Mouse (Mus musculus): ENCODE measurements around the gene Appl2.

DNA sequence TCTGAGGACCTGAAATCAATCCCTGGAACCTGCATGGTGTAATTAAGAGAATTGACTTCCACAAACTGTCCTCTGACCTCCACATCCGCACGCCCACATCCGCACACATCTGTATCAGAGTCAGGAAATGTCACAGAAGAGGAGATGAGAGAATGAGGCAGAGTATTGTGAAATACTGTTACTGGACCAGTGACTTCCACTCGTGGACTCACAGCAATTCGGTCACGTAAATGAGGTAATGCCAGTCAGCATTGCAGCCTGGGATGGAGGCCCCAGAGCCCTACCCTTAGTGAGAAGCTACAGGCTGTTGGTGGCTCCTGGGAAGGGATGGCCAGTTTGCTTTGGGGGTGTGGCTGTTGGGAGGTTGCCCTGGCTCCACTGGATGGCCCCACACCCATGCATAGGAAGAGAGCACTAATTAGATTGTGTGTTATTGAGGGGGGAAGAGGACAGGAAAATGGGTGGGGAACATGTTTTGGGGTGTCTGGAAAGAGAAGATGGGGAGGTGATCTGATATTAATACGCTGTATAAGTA, 2.1 kb downstream of the Appl2 start:
- TF ChIP-seq CTCF (IDR thresholded peaks at IDR 0.05 in 2 of 3, conservative IDR thresholded peaks at IDR 0.05 in 1 of 3; ENCODE audit: control insufficient read depth in 1 of 3, insufficient read depth in 1 of 3, low read depth in 2 of 3, low read length in 3 of 3, poor library complexity in 1 of 3, severe bottlenecking in 1 of 3) (no peak), HCFC1 (IDR thresholded peaks at IDR 0.05; ENCODE audit: low read depth, low read length) (no peak), NRF1 (IDR thresholded peaks at IDR 0.05; ENCODE audit: insufficient read depth, low read depth, low read length, poor library complexity, severe bottlenecking) (no peak), CHD1 (IDR thresholded peaks at IDR 0.05; ENCODE audit: low read depth, low read length) (no peak), EP300 (IDR thresholded peaks at IDR 0.05; ENCODE audit: low read depth in 1 of 2, low read length in 2 of 2) (no peak), POLR2A (IDR thresholded peaks at IDR 0.05; ENCODE audit: control insufficient read depth in 1 of 2, insufficient read depth in 1 of 2, low read depth in 1 of 2, low read length in 2 of 2, poor library complexity in 1 of 2) (no peak), ZKSCAN1 (IDR thresholded peaks at IDR 0.05; ENCODE audit: low read depth, low read length) (no peak)
